Mouse (Mus musculus): Measurements from ENCODE around the gene Stim1.

The Stim1 gene

GRCm38 (mm10) chr7:102272422-102272948, 4.9 kb downstream of the Stim1 start:
- in situ Hi-C loops (cut with MboI; ENCODE audit: low pct_unique_long_range_greater_than_20kb in 1 of 2, low sequenced_read_pairs in 2 of 2, unreplicated experiment in 1 of 2), result no loop called here

DNA sequence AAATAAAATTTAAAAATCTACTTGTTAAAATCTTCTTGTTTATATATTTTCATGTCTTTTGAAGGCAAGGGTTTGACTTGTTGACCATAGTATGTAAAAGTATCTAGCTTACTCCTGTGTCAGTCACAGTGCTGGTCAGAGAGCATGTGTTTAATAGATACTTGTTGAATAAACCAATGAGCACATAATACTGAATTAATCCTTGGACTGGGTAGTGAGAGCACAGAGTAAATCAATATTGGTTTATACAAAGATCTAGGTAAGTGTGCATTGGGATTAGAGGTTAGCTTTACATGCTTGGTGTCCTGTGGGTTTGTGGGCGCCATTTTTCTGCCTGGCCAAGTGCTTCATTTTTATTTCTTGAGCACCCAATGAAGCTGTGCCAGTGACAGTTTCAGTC, 13.8 kb downstream of the Stim1 start:
- in situ Hi-C loops (cut with MboI; ENCODE audit: low pct_unique_long_range_greater_than_20kb in 1 of 2, low sequenced_read_pairs in 2 of 2, unreplicated experiment in 1 of 2), result loop anchor here in 1 of 2 experiments (10.0 kb wide), 1 partner anchor 123 kb away; no protein-coding TSS in a partner anchor

DNA sequence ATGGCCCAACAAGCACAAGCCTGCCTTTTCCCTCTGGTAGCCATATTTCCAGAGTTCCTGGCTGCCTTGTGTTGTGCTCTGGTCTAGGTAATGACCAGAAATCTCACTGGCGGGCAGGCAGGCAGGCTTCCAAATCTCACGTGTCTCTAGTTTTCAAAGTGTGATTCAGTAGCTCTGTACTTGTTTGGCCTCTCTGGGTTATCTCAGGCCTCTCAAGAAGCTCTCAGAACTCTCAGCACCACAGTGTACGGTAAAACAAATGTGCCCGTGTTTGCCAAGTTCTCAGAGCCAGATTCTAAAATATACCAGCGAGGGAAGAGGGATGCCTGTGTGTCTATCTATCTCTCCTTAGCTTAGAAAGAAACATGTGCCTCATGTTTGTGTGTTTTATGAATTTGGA, 14.7 kb downstream of the Stim1 start:
- in situ Hi-C loops (cut with MboI; ENCODE audit: low pct_unique_long_range_greater_than_20kb in 1 of 2, low sequenced_read_pairs in 2 of 2, unreplicated experiment in 1 of 2), result loop anchor here in 1 of 2 experiments (10.0 kb wide), 1 partner anchor 123 kb away; no protein-coding TSS in a partner anchor

DNA sequence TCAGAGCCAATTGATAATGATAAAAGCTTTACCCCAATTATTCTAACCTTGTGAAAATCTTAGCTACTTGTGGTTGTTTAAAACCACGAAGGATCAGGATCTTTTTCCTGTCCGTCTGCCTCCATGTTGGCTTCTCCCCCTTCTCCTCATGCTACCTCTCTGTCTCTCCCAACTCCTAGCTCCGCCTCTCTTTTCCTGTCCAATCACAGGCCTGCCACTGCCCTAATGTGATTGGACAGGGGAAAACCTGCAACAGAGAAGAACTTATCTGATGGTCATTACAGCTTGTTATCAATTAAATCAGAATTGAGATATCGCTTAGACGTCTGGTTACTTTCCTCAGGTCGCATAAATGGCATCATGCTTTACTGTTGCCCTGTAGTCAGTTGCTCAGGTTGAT, 21.9 kb downstream of the Stim1 start:
- in situ Hi-C loops (cut with MboI; ENCODE audit: low pct_unique_long_range_greater_than_20kb in 1 of 2, low sequenced_read_pairs in 2 of 2, unreplicated experiment in 1 of 2), result loop anchor here in 1 of 2 experiments (10.0 kb wide), 1 partner anchor 115 kb away; no protein-coding TSS in a partner anchor

- in situ Hi-C loops (cut with MboI; ENCODE audit: low pct_unique_long_range_greater_than_20kb in 1 of 2, low sequenced_read_pairs in 2 of 2, unreplicated experiment in 1 of 2), result no loop called here
Measured at GRCm38 (mm10) chr7:102292228-102292627, 24.6 kb downstream of the Stim1 start.

DNA sequence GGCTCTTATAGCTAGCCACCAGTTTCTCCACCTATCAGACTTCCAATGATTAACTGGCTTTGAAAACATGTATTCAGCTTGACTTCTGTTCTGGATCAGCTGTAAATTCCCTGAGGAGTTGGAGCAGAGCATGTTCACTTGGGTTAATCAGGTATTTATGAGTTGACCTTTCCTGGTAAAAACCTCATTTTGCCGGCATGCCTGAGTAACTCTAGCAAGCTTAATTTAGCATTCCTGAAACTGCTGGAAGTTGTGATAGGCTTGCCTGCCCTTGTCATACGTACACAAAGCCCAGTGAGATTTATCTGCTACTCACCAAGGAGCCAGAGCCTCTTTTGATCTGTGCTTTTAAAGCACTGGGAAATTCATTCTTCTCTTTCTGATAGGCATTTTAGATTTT, 25.6 kb downstream of the Stim1 start:
- in situ Hi-C loops (cut with MboI; ENCODE audit: low pct_unique_long_range_greater_than_20kb in 1 of 2, low sequenced_read_pairs in 2 of 2, unreplicated experiment in 1 of 2), result no loop called here

DNA sequence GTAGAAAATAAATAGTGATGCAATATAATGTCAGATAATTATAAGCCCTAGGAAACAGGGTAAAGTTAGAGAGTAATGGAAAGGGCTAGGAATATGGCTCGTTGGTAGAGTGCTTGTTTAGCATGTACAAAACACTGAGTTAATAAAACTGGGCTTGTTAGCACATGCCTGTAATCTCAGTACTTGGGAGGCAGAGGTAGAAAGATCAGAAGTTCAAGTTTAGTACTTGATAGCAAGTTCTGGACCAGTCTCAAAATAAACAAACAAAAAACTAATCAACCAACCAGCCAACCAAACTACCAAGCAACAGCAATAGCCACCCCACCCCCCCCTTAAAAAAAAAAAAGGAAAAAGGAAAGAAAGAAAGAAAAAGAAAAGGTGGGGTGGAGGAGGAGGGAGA, 33.2 kb downstream of the Stim1 start:
- in situ Hi-C loops (cut with MboI; ENCODE audit: low pct_unique_long_range_greater_than_20kb in 1 of 2, low sequenced_read_pairs in 2 of 2, unreplicated experiment in 1 of 2), result no loop called here

DNA sequence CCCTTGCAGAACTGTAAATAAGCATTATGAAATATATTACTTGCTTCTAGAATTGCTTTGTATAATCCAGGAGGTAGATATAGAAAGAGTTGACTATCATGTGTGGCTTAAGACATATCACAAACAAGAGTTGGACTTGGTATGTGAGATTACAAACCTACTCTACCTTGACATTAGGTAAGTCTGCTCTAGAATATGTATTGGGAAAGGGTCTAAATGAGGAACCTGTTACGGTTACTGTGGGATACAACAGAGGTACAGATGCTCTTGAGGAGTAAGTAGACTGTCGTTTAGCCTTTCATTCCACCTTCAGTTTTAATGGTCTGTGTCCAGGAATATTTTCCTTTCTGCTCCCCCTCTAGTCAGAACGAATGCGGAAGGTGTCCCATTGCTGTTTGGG, 34.9 kb downstream of the Stim1 start:
- in situ Hi-C loops (cut with MboI; ENCODE audit: low pct_unique_long_range_greater_than_20kb in 1 of 2, low sequenced_read_pairs in 2 of 2, unreplicated experiment in 1 of 2), result no loop called here

GRCm38 (mm10) chr7:102305596-102305995, 38.0 kb downstream of the Stim1 start:
- in situ Hi-C loops (cut with MboI; ENCODE audit: low pct_unique_long_range_greater_than_20kb in 1 of 2, low sequenced_read_pairs in 2 of 2, unreplicated experiment in 1 of 2), result no loop called here

DNA sequence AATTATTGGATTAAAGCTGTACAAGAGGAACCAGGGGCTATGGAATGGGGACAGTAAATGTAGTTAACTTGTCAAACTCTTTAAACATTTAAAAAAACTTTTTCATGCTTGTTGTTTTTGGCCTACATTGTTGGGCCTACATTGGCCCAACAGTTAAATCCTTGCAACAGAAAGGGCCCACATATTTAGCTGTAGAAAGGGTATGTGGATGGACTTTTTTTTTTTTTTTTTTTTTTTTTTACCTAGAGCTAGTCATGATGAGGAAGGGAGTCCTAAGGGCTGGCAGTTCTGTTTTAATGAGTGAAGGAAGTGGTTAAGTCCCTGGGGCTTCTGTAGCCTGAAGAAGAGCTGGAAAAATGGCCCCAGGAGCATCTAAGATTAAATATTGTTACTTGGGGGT, 42.7 kb downstream of the Stim1 start:
- in situ Hi-C loops (cut with MboI; ENCODE audit: low pct_unique_long_range_greater_than_20kb in 1 of 2, low sequenced_read_pairs in 2 of 2, unreplicated experiment in 1 of 2), result no loop called here

DNA sequence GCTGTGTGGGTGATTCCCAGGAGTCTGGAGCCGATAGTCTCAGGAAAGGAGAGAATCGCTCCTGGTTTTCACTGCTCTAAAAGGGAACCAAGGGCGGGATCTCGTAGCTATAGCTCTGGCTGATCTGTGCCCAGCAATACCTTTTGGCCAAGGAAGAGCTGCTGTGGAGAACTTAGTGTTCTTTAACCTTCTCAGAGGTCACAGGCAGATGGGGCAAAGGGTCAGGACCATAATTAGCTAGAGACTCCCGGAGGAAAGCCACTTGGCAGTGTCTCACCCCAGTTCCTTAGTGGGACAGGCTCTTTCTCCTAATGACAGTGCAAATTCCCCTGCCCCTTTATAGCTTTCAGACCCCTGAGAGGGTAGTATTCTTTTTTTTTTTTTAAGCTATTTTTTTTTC, 43.2 kb downstream of the Stim1 start:
- in situ Hi-C loops (cut with MboI; ENCODE audit: low pct_unique_long_range_greater_than_20kb in 1 of 2, low sequenced_read_pairs in 2 of 2, unreplicated experiment in 1 of 2), result no loop called here

- in situ Hi-C loops (cut with MboI; ENCODE audit: low pct_unique_long_range_greater_than_20kb in 1 of 2, low sequenced_read_pairs in 2 of 2, unreplicated experiment in 1 of 2), result no loop called here
Measured at GRCm38 (mm10) chr7:102312840-102313534, 45.4 kb downstream of the Stim1 start.

- in situ Hi-C loops (cut with MboI; ENCODE audit: low pct_unique_long_range_greater_than_20kb in 1 of 2, low sequenced_read_pairs in 2 of 2, unreplicated experiment in 1 of 2), result no loop called here
Measured at GRCm38 (mm10) chr7:102313535-102313863, 45.9 kb downstream of the Stim1 start.

DNA sequence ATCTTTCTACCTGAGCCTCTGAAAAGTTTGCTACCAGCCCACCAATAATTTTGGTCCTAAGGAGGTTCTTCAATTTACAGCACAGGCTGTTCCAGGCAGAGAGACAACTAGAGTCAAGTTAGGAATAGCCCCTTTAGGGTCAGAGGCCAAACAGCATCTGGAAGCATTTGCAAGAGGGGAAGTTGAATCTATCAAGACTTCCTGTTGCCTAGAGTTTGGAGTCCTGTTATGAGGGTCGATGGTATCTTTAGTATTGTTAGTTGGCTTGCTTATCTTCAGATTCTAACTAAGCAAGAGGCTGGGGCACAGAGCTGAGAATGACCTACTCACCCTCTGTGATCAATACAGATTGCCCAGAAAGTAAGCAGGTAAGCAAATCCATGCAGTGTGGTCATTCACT, 46.5 kb downstream of the Stim1 start:
- in situ Hi-C loops (cut with MboI; ENCODE audit: low pct_unique_long_range_greater_than_20kb in 1 of 2, low sequenced_read_pairs in 2 of 2, unreplicated experiment in 1 of 2), result no loop called here

DNA sequence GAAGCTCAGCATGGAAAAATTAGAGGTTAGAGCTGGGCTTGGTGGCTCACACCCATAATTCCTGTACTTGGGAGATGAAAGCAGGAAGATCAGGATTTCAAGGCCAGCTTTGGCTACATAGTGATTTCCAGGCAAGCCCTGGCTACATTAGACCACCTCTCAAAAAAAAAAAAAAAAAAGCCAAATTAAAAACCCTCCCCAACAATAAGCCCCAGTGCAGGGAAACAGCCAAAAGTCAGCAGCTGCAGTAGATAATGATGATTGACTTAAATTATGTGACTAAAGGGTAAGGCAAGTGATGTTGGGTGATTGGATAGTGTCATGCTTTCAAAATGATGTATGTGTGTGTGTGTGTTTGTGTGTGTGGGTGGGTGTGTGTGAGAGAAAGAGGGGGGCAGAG, 47.3 kb downstream of the Stim1 start:
- in situ Hi-C loops (cut with MboI; ENCODE audit: low pct_unique_long_range_greater_than_20kb in 1 of 2, low sequenced_read_pairs in 2 of 2, unreplicated experiment in 1 of 2), result no loop called here

GRCm38 (mm10) chr7:102315435-102315834, 47.8 kb downstream of the Stim1 start:
- in situ Hi-C loops (cut with MboI; ENCODE audit: low pct_unique_long_range_greater_than_20kb in 1 of 2, low sequenced_read_pairs in 2 of 2, unreplicated experiment in 1 of 2), result no loop called here

DNA sequence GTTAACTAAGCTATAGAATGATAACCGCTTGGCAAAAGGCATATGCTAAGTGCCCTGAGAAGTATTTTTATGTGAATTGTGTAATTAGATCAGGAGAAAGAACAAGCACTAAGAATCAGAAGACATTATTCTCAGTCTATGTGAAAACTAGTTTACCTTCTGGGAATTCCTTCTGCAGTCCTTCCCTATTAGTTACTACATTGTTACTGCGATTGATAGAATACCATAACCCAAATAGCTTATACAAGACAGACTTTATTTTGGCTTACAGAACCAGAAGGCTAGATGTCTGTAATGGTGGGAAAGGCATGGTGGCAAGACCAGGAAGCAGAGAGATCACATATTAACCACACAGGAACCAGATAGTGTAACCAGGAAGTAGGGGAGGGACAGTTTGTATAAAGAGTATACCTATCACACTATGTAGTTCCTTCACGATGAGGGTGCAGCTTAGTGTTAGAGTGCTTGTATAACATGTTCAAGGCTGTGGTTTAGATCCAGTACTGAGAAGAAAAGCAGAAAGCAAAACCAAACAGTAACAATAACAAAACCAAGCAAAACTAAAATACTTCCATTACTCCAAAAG, 50.1 kb downstream of the Stim1 start:
- in situ Hi-C loops (cut with MboI; ENCODE audit: low pct_unique_long_range_greater_than_20kb in 1 of 2, low sequenced_read_pairs in 2 of 2, unreplicated experiment in 1 of 2), result no loop called here

GRCm38 (mm10) chr7:102322137-102322536, 54.5 kb downstream of the Stim1 start:
- in situ Hi-C loops (cut with MboI; ENCODE audit: low pct_unique_long_range_greater_than_20kb in 1 of 2, low sequenced_read_pairs in 2 of 2, unreplicated experiment in 1 of 2), result no loop called here

DNA sequence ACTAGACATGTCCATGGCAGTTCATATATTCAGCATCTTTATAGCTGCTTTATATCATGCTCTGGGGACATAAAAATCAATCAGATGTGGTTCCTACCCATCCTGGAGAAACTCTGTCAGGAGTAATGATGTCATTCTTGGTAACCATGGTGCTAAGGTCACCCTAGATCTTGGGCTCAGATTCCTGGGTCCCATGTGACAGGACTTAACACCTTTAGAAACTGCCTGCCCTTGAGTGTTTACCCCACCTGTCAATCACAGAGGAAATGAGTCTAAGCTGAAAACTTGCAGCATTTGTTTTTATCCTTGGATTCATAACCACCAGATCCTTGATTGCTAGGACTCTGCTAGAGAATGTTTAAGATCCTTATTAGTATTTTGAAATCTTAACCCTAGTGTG, 58.7 kb downstream of the Stim1 start:
- in situ Hi-C loops (cut with MboI; ENCODE audit: low pct_unique_long_range_greater_than_20kb in 1 of 2, low sequenced_read_pairs in 2 of 2, unreplicated experiment in 1 of 2), result no loop called here

GRCm38 (mm10) chr7:102330270-102330669, 62.7 kb downstream of the Stim1 start:
- in situ Hi-C loops (cut with MboI; ENCODE audit: low pct_unique_long_range_greater_than_20kb in 1 of 2, low sequenced_read_pairs in 2 of 2, unreplicated experiment in 1 of 2), result no loop called here

All from mouse embryonic stem cell (cell line).